Mouse (Mus musculus) erythroblast, embryonic 14.5 days (primary cell): ENCODE measurements around the gene Lysmd2.

Experiments
- GATA1 ChIP-seq: IDR thresholded peaks from 2 replicates; pipeline ENCODE4 v1.6.1; 2012; ENCODE audit warnings: low read length, inconsistent platforms, mixed read lengths
- TAL1 ChIP-seq: IDR thresholded peaks from 3 replicates; pipeline ENCODE4 v1.6.1; 2012; ENCODE audit warnings: low read length, inconsistent platforms, mixed read lengths

DNA sequence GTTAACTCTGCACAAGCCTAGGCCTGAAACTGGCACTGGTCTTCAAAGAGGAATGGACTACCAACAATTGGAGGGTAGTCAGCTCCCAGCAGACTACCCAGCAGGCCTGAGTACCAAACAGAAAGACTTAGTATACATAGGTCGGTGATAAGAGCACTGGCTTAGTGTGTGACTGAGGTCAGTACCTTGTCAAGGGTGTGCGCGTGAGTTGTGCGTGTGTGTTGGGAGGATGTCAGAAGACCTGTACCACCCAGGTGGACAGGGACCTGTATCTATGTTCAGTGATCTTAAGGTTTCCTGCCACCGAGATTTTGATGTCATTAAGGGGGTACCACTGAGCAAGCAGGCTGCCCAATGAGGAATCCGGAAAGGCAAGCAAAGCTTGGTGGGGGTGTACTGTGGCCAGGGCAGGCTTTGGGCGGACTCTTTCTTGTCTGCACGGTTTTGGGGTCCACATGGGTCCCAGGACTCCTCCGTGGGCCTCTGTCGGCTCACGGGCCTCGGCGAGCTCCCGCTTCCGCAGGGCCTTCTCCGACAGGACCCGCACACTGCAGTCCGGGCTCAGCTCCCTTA lies 472 bp upstream of the Lysmd2 start:
- TF ChIP-seq TAL1 (no peak), GATA1 (no peak)
